Mouse (Mus musculus) heart, postnatal 0 days (tissue): ENCODE results near the gene Fgd5.

ENCODE experiments used
- CTCF ChIP-seq: IDR thresholded peaks from 2 replicates; pipeline ENCODE4 v1.5.1; 2016; ENCODE audit warnings: antibody characterized with exemption, control low read depth, low read depth
- EP300 ChIP-seq: IDR thresholded peaks from 2 replicates; pipeline ENCODE4 v1.6.1; 2016; ENCODE audit warnings: antibody characterized with exemption, low read depth

- TF ChIP-seq CTCF (no peak), EP300 (no peak)
These were observed 84.8 kb downstream of the Fgd5 start for GRCm38 (mm10) chr6:92063452-92063851.
